Mouse (Mus musculus) lung, postnatal 0 days (tissue): ENCODE measurements around the gene Inppl1.

Experiments
- CTCF ChIP-seq: IDR thresholded peaks from 2 replicates; pipeline ENCODE4 v1.5.1; 2016; ENCODE audit warnings: antibody characterized with exemption, mild to moderate bottlenecking
- EP300 ChIP-seq: IDR thresholded peaks from 2 replicates; pipeline ENCODE4 v1.6.1; 2016; ENCODE audit warnings: antibody characterized with exemption, mild to moderate bottlenecking, control low read depth

- no peak for TF ChIP-seq CTCF
- TF ChIP-seq EP300 = no peak
Measured at GRCm38 (mm10) chr7:101869163-101869500, 31.1 kb upstream of the Inppl1 start.
